Mouse (Mus musculus) heart, adult 2 months (tissue): ENCODE data around the gene Fxr2. TPM values are rescaled to one million over a fixed set of nuclear protein-coding genes. Genes with fewer than 3 reads are reported as not detected.
"Not testable (repeated sequence)": the region's sequence is repeated elsewhere in the genome, so short reads cannot be mapped to it uniquely, and the experiment has no call there.

ENCODE experiments used
- DNase-seq, 2 experiments: peaks; one replicate each; pipeline ENCODE4 v3.0.0; 2021
- H3K27ac ChIP-seq: fragments of 200-600 bp; 2 replicates; pipeline ENCODE4 v1.8.1; 2022
- H3K27me3 ChIP-seq: fragments of 200-500 bp; 2 replicates; pipeline ENCODE4 v1.6.1; 2012; ENCODE audit warnings: mild to moderate bottlenecking, low read length, inconsistent platforms, mixed read lengths; ENCODE audit not compliant: control insufficient read depth, insufficient read depth
- H3K36me3 ChIP-seq: fragments of 200-500 bp; 2 replicates; pipeline ENCODE4 v1.6.1; 2012; ENCODE audit warnings: low read length, inconsistent platforms; ENCODE audit not compliant: control insufficient read depth, insufficient read depth
- H3K4me1 ChIP-seq: fragments of 200-500 bp; 2 replicates; pipeline ENCODE4 v1.6.1; 2011; ENCODE audit warnings: low read length; ENCODE audit not compliant: control insufficient read depth, insufficient read depth
- H3K4me3 ChIP-seq: fragments of 200-600 bp; 2 replicates; pipeline ENCODE4 v1.8.1; 2022
- H3K79me2 ChIP-seq: fragments of 200-500 bp; replicated peaks from 2 replicates; pipeline ENCODE4 v1.6.1; 2012; ENCODE audit warnings: mild to moderate bottlenecking, inconsistent platforms, low read length, moderate library complexity, mixed read lengths; ENCODE audit not compliant: control insufficient read depth, insufficient read depth
- H3K9ac ChIP-seq: fragments of 200-500 bp; 2 replicates; pipeline ENCODE4 v1.6.1; 2012; ENCODE audit warnings: low read depth, mild to moderate bottlenecking, control low read depth, inconsistent platforms, low read length, mixed read lengths
- CTCF ChIP-seq: fragments of 200-600 bp; IDR thresholded peaks from 2 replicates; pipeline ENCODE4 v1.8.1; 2022; ENCODE audit warnings: antibody characterized with exemption, mild to moderate bottlenecking, moderate library complexity
- EP300 ChIP-seq: fragments of 200-500 bp; IDR thresholded peaks from 2 replicates; pipeline ENCODE4 v1.6.1; 2011; ENCODE audit warnings: low read depth, low read length, control low read depth; ENCODE audit not compliant: insufficient read depth
- POLR2A ChIP-seq: fragments of 200-500 bp; IDR thresholded peaks from 2 replicates; pipeline ENCODE4 v1.6.1; 2011; ENCODE audit warnings: mild to moderate bottlenecking, low read depth, low read length, control low read depth; ENCODE audit not compliant: insufficient read depth
- WGBS: fragments of 180-500 bp; shearing (Covaris S2); methylation state at CpG from one replicate; pipeline ENCODE4 v1.1.7; 2018; 5-methylcytosine and 5-hydroxymethylcytosine counted together
- intact Hi-C: fragments of 180-260 bp; cut with DNase I; formaldehyde crosslinking; loops from one replicate; pipeline ENCODE4 v1.15.1; 2025
- polyA plus RNA-seq: library from polyadenylated mRNA; depleted of rRNA; stranded (reverse); fragments of >200 nt; gene quantifications from 2 replicates; pipeline ENCODE4 v1.2.3, GENCODE M21; 2012
- total RNA-seq, 2 experiments: library from RNA; stranded (reverse); gene quantifications; 2 replicates each; pipeline ENCODE4 v1.2.3; 2021

The Fxr2 gene
- total and polyA plus RNA-seq, 3 experiments: 61.2 to 103 (median 86.0) TPM

DNA sequence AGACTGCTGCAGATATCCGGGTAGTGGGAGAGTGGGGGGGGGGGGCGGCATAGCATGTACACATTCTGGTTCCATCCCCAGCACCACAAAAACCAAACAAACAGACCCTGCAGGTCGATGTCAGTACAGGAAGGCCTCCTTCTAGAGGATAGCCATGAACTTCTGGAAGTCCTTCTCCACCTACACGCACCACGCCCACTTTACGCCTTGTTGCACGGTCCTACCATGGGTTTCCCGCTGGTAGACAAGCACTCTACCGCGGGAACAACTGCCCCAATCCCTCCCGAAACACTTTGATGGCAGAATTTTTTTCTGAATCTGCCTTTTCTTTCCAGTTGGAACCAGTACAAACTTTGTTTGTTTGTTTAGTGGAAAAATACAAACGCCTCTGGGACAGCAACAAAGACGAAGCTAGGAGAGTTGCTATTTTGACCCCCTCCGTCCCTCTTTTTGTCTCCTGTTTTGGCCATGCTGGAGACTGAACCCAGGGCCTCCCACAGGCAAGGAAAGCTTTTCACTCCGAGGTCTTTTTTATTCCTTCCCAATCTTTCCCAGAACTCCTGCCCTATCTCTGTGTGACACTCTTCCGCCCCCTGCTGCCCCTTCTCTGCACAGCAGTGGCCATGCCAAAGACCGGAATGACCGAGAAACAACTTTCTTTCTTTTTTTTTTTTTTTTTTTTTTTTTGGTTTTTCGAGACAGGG lies 19.1 kb upstream of the Fxr2 start:
- Histone ChIP-seq H3K4me1 (peaks cover 1% of the 10 kb centered on the region; the same call in 1 of the 2 replicates), H3K27me3 (no peaks in the 10 kb centered on the region), H3K9ac (0 out of 2 replicates have a peak overlapping the region, but pooled peaks have one; percentile 15), H3K36me3 (no peaks in the 10 kb centered on the region), H3K27ac (peak overlapping the region; percentile 24; the same call in 1 of the 2 replicates), H3K79me2 (no peaks in the 10 kb centered on the region), H3K4me3 (peak overlapping the region; percentile 41)
- DNase-seq: peak; percentile 85 to 91
- 12% methylated on average over 19 of the region's 19 CpGs for WGBS
- intact Hi-C loops: loop anchor here (1.0 kb wide), 2 partner anchors 34 to 67 kb away; no protein-coding TSS in a partner anchor
- TF ChIP-seq EP300: peak; percentile 88; the same call in 1 of the 2 replicates
- peak; percentile 84 for TF ChIP-seq CTCF
- no peak for TF ChIP-seq POLR2A

DNA sequence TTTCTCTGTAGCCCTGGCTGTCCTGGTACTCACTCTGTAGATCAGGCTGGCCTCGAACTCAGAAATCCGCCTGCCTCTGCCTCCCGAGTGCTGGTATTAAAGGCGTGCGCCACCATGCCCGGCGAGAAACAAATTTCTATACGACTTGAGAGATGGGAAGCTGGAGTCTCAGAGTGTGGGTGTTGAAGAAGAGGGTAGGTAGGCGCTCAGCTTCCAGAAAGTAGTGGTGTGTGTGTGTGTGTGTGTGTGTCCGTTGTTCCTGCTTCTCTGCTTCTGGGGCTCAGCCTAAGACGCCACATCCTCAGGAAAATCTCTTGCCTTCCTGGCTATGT lies 18.6 kb upstream of the Fxr2 start:
- H3K4me1 ChIP-seq, DNase-seq, H3K27ac ChIP-seq, H3K79me2 ChIP-seq, H3K27me3 ChIP-seq, H3K4me3 ChIP-seq, H3K36me3 ChIP-seq: not testable (repeated sequence)
- intact Hi-C loops: loop anchor here (1.0 kb wide), 2 partner anchors 35 to 68 kb away; no protein-coding TSS in a partner anchor
- peak overlapping the region; percentile 36; the same call in 1 of the 2 replicates for H3K9ac ChIP-seq
- WGBS: 43% methylated on average over 11 of the region's 11 CpGs

DNA sequence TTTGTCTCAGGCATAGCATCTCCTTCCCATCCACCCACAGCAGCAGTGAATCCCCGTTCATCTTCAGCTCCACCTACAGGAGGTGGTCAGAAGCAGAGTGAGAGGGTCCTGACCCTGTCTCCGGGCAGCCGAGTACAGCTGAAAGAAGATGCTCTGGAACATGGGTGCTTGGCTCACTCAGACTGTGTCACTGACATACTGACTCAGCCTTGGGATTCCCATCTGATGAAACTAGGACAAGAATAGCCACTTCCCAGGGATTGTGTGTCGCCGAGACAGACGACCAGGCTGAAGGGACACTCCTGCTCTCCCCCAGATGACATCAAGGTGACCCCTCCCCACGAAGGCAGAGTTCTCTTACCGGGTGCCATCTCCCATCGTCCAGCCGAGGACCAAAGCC lies 16.0 kb upstream of the Fxr2 start:
- H3K27me3 ChIP-seq: no peaks in the 10 kb centered on the region
- no peaks in the 10 kb centered on the region for H3K79me2 ChIP-seq
- 39% methylated on average over 10 of the region's 10 CpGs for WGBS
- no peak for DNase-seq
- H3K36me3 ChIP-seq: no peaks in the 10 kb centered on the region
- no peak overlapping the region for H3K27ac ChIP-seq
- intact Hi-C loops: no loop called here
- peaks cover 3% of the 10 kb centered on the region; the same call in 1 of the 2 replicates for H3K4me1 ChIP-seq
- no peak overlapping the region for H3K4me3 ChIP-seq
- no peak for TF ChIP-seq CTCF
- no peak for TF ChIP-seq POLR2A
- H3K9ac ChIP-seq: no peak overlapping the region

DNA sequence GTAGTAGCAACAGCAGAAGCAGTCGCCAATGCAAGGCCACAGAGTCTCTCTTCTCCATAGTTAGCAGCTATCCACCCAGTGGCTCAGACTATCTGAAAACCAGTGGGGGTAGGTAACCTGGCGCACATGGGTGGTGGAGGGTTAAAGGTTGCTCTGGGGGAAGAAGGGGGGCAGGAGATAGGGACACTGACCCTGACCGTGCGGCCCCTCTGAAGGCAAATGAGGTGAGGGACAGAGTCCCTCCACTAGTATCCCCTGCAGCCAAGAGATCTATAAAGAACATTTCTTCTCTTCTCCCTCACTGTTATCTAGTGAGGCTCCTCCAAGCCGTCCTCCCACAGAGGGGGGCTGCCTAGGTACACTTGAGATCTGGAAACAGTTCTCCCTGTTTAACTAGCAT lies 15.0 kb upstream of the Fxr2 start, which contains the start of gene Shbg:
Gene Shbg, minus strand, starts transcription at position 101 of the 400 bp plus-strand sequence.
- no peak within 1 kb of the TSS for H3K27ac ChIP-seq
- intact Hi-C loops: no loop called here
- H3K79me2 ChIP-seq: no peaks in the 10 kb centered on the region
- no peak within 1 kb of the TSS for H3K4me3 ChIP-seq
- DNase-seq: no peak
- no peak for TF ChIP-seq CTCF
- no peak for TF ChIP-seq POLR2A
- TF ChIP-seq EP300: no peak
- no peaks in the 10 kb centered on the region for H3K27me3 ChIP-seq
- no peak within 1 kb of the TSS for H3K9ac ChIP-seq
- 50% methylated on average over 5 of the region's 5 CpGs for WGBS
- peaks cover 3% of the 10 kb centered on the region; the same call in 1 of the 2 replicates for H3K4me1 ChIP-seq
- no peaks in the 10 kb centered on the region for H3K36me3 ChIP-seq

DNA sequence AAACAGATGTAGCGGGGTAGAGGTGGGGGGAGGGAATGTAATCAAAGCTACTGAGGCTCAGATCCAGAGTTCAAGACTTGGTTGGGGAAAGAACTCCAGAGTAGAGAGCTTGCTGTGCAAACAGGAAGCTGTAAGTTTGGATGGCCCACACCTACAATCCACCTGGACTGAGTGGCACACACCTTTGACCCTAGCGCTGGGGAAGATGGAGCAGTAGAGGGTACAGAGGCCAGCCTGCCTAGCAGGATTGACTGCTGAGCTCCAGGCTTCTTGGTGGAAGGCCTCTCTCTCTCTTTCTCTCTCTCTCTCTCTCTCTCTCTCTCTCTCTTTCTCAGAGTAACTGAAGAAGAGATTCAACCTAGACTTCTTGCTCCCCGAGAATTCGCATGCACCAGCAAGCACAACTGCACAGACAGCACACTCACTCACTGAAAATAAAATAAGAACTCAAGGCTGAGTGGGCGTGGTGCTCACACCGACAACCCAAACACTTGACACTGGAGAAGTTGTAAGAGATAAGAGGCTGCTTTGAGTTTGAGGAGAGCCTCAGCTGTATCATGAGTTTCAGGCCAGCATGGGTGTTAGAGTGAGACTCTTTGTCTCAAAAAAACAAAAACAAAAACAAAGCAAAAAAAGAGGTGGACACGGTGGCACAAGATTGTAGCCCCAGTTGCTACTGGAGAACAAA lies 12.3 kb upstream of the Fxr2 start:
- no peaks in the 10 kb centered on the region for H3K36me3 ChIP-seq
- no peak overlapping the region for H3K27ac ChIP-seq
- no peak overlapping the region for H3K9ac ChIP-seq
- no peak overlapping the region for H3K4me3 ChIP-seq
- TF ChIP-seq POLR2A (no peak), CTCF (no peak), EP300 (no peak)
- WGBS: 74% methylated on average over 7 of the region's 7 CpGs
- no peaks in the 10 kb centered on the region for H3K79me2 ChIP-seq
- H3K4me1 ChIP-seq: peaks cover 1% of the 10 kb centered on the region; the same call in 1 of the 2 replicates
- H3K27me3 ChIP-seq: no peaks in the 10 kb centered on the region
- DNase-seq: no peak
- intact Hi-C loops: no loop called here
